Mouse (Mus musculus) testis, adult 2 months (tissue): ENCODE measurements around the gene Nt5e.

ENCODE experiments used
- CTCF ChIP-seq: fragments of 200-500 bp; IDR thresholded peaks from 2 replicates; pipeline ENCODE4 v1.5.1; 2012; ENCODE audit warnings: low read depth, mild to moderate bottlenecking, inconsistent platforms, low read length, moderate library complexity; ENCODE audit not compliant: control insufficient read depth, insufficient read depth, insufficient replicate concordance
- POLR2A ChIP-seq: fragments of 200-500 bp; IDR thresholded peaks from 2 replicates; pipeline ENCODE4 v1.6.1; 2012; ENCODE audit warnings: low read depth, mild to moderate bottlenecking, inconsistent platforms, low read length, moderate library complexity; ENCODE audit not compliant: control insufficient read depth

DNA sequence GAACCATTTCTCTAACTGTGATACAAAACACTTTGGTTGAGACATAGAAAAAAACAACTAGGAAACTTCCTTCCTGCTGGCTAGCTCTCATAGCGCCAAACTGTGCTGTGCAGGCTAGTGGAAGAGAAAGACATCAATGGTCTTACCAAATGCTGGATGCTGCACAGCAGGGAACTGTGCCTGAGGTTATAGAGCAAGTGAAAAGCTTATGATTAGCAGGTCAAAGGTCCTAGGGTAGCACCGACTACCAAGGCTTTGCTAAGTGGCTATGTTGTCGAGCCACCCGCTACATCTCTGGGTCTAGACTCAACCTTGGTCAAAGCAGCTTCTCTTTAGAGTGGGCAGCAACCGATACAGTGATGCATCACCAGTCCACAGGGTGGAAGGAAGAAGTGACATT, 61.8 kb downstream of the Nt5e start:
- TF ChIP-seq CTCF (no peak), POLR2A (no peak)
